Mouse (Mus musculus): ENCODE data around the gene Csdc2.
"Not testable (repeated sequence)": the region's sequence is repeated elsewhere in the genome, so short reads cannot be mapped to it uniquely, and the experiment has no call there.

Csdc2 gene

GRCm38 (mm10) chr15:81956457-81956856 lies 19.9 kb downstream of the Csdc2 start:
- DNase-seq, result peak; percentile 70 to 75

GRCm38 (mm10) chr15:81957598-81957997 lies 21.0 kb downstream of the Csdc2 start:
- DNase-seq, result no peak

- DNase-seq, result no peak
Observed at GRCm38 (mm10) chr15:81958906-81959305, 22.3 kb downstream of the Csdc2 start.

GRCm38 (mm10) chr15:81960171-81961077 lies 23.9 kb downstream of the Csdc2 start, which contains the start of gene Pmm1:
TSS of gene Pmm1 (minus strand) at chr15:81960930.
- peak; percentile 100 for DNase-seq

GRCm38 (mm10) chr15:81961078-81961451 lies 24.5 kb downstream of the Csdc2 start:
- no peak for DNase-seq

- DNase-seq, result no peak
Observed at GRCm38 (mm10) chr15:81964262-81964661, 27.7 kb downstream of the Csdc2 start.

- DNase-seq, result no peak
Observed at GRCm38 (mm10) chr15:81964980-81965545, 28.5 kb downstream of the Csdc2 start.

GRCm38 (mm10) chr15:81966062-81966829 lies 29.7 kb downstream of the Csdc2 start:
- no peak for DNase-seq

- DNase-seq, result no peak
Observed at GRCm38 (mm10) chr15:81967821-81968220, 31.3 kb downstream of the Csdc2 start.

- DNase-seq, result no peak
Observed at GRCm38 (mm10) chr15:81968447-81968846, 31.9 kb downstream of the Csdc2 start.

GRCm38 (mm10) chr15:81969173-81969572 lies 32.6 kb downstream of the Csdc2 start:
- peak; percentile 35 to 48 for DNase-seq

- DNase-seq, result not testable (repeated sequence)
Observed at GRCm38 (mm10) chr15:81969635-81970034, 33.1 kb downstream of the Csdc2 start.

- DNase-seq, result not testable (repeated sequence)
Observed at GRCm38 (mm10) chr15:81970498-81970897, 33.9 kb downstream of the Csdc2 start.

GRCm38 (mm10) chr15:81975156-81975555 lies 38.6 kb downstream of the Csdc2 start:
- not testable (repeated sequence) for DNase-seq

GRCm38 (mm10) chr15:81980321-81980720 lies 43.8 kb downstream of the Csdc2 start, which contains the start of gene 1700029P11Rik:
TSS of gene 1700029P11Rik (plus strand) at chr15:81980540.
- no peak for DNase-seq

- no peak for DNase-seq
Observed at GRCm38 (mm10) chr15:81982173-81982572, 45.6 kb downstream of the Csdc2 start.

GRCm38 (mm10) chr15:81985267-81986161 lies 49.0 kb downstream of the Csdc2 start:
- DNase-seq, result no peak

GRCm38 (mm10) chr15:81987646-81988045 lies 51.1 kb downstream of the Csdc2 start, which contains the start of gene Xrcc6:
TSS of gene Xrcc6 (plus strand) at chr15:81987835.
- no peak for DNase-seq

GRCm38 (mm10) chr15:81989371-81990062 lies 53.0 kb downstream of the Csdc2 start:
- DNase-seq, result peak; percentile 92 to 93

- no peak for DNase-seq
Observed at GRCm38 (mm10) chr15:81990549-81990948, 54.0 kb downstream of the Csdc2 start.

GRCm38 (mm10) chr15:81993992-81994391 lies 57.4 kb downstream of the Csdc2 start:
- DNase-seq, result no peak
